Mouse (Mus musculus) brain, embryonic 14.5 days (tissue): ENCODE measurements at regions not wholly inside any gene's neighbourhood (a gene's known extent, or its start where the extent isn't known, plus 50 kb on each side); places are given as distances from the start of the nearest gene placed in this dataset.
"Not testable (repeated sequence)": the region's sequence is repeated elsewhere in the genome, so short reads cannot be mapped to it uniquely, and the experiment has no call there.

Experiments used
- CTCF ChIP-seq: fragments of 200-500 bp; IDR thresholded peaks from 2 replicates; pipeline ENCODE4 v1.5.1; 2012; ENCODE audit warnings: inconsistent platforms, mild to moderate bottlenecking, moderate library complexity, borderline replicate concordance; ENCODE audit not compliant: insufficient read depth, insufficient read length; ENCODE audit errors: extremely low read depth
- POLR2A ChIP-seq: fragments of 200-500 bp; IDR thresholded peaks from 2 replicates; pipeline ENCODE4 v1.6.1; 2012; ENCODE audit warnings: mild to moderate bottlenecking, inconsistent platforms, borderline replicate concordance; ENCODE audit not compliant: poor library complexity, insufficient read depth, insufficient read length, severe bottlenecking; ENCODE audit errors: extremely low read depth

- not testable (repeated sequence) for TF ChIP-seq CTCF, POLR2A
These were observed 519.6 kb downstream of the Gm4340 start for GRCm38 (mm10) chr10:104713281-104713915.
